Mouse (Mus musculus) midbrain, embryonic 14.5 days (tissue): Measurements from ENCODE around the gene Mvk. TPM values are rescaled to one million over a fixed set of nuclear protein-coding genes. Genes with fewer than 3 reads are reported as not detected.

ENCODE experiments used
- ATAC-seq: fragments of 200-750 bp; cut with Nextera tagmentation; 2 replicates; pipeline ENCODE4 v1.8.0; 2017; ENCODE audit warnings: moderate number of reproducible peaks, moderate library complexity; ENCODE audit not compliant: low FRiP score, low TSS enrichment
- DNase-seq: peaks from one replicate; pipeline ENCODE4 v3.0.0-alpha.2; 2015
- H3K27ac ChIP-seq: fragments of 300-500 bp; sonication (generic); replicated peaks from 2 replicates; pipeline ENCODE4 v1.5.1; 2014; ENCODE audit warnings: mild to moderate bottlenecking, low read depth, low read length, moderate library complexity
- H3K27me3 ChIP-seq: fragments of 300-500 bp; sonication (generic); 2 replicates; pipeline ENCODE4 v1.6.1; 2014; ENCODE audit warnings: low read length, control low read depth, mixed read lengths; ENCODE audit not compliant: control insufficient read depth, insufficient read depth
- H3K36me3 ChIP-seq: fragments of 300-500 bp; sonication (generic); 2 replicates; pipeline ENCODE4 v1.6.1; 2014; ENCODE audit warnings: low read length, control low read depth; ENCODE audit not compliant: control insufficient read depth, insufficient read depth
- H3K4me1 ChIP-seq: fragments of 300-500 bp; sonication (generic); 2 replicates; pipeline ENCODE4 v1.6.1; 2014; ENCODE audit warnings: mild to moderate bottlenecking, antibody characterized with exemption, low read length, control low read depth; ENCODE audit not compliant: control insufficient read depth, insufficient read depth
- H3K4me2 ChIP-seq: fragments of 300-500 bp; sonication (generic); 2 replicates; pipeline ENCODE4 v1.6.1; 2014; ENCODE audit warnings: mild to moderate bottlenecking, low read length, moderate library complexity
- H3K4me3 ChIP-seq: fragments of 300-500 bp; sonication (generic); replicated peaks from 2 replicates; pipeline ENCODE4 v1.5.1; 2014; ENCODE audit warnings: low read depth, low read length
- H3K9ac ChIP-seq: fragments of 300-500 bp; sonication (generic); replicated peaks from 2 replicates; pipeline ENCODE4 v1.6.1; 2014; ENCODE audit warnings: mild to moderate bottlenecking, low read length, moderate library complexity
- H3K9me3 ChIP-seq: fragments of 300-500 bp; sonication (generic); 2 replicates; pipeline ENCODE4 v1.6.1; 2016; ENCODE audit warnings: low read length, control low read depth, mixed read lengths; ENCODE audit not compliant: control insufficient read depth
- WGBS: fragments of 180-500 bp; shearing (Covaris S2); extraction: QIAGEN DNeasy Blood & Tissue Kit; methylation state at CpG from one replicate; pipeline ENCODE4 v1.1.7; 2014; 5-methylcytosine and 5-hydroxymethylcytosine counted together
- polyA plus RNA-seq: library from polyadenylated mRNA; unstranded; fragments of >200 nt; fragmentation: Nextera tagmentation; extraction: Ambion mirVana; gene quantifications from 2 replicates; pipeline ENCODE4 v1.2.1, GENCODE M21; 2014

The Mvk gene
- polyA plus RNA-seq, 1 experiment from 2014 or later = 58.7 TPM

DNA sequence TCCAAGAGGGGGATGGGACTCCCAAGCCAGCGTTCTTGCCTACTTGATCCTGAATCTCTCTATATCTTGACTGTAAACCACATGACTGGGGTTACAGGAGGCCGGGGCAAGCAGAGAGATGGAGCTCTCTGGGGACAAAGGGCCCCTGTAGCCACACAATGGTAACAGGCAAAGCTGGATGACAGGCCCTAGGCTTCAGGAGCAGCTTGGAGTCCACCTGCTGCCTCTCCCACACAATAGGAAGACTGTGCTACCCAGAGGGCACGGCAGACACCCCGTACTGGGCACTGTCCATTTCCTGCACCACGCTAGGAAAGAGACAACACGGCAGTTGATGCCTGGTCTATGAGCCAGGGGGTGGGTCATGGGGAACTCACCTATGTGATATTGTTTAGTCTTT lies 45.5 kb downstream of the Mvk start:
- no peak for ATAC-seq
- WGBS = 81% methylated on average over 6 of the region's 6 CpGs
- no peaks in the 10 kb centered on the region for H3K4me1 ChIP-seq
- H3K9ac ChIP-seq = no peak overlapping the region
- H3K4me3 ChIP-seq = no peak overlapping the region
- H3K9me3 ChIP-seq = no peaks in the 10 kb centered on the region
- H3K27ac ChIP-seq = no peak overlapping the region
- H3K27me3 ChIP-seq = no peaks in the 10 kb centered on the region
- H3K4me2 ChIP-seq = no peak overlapping the region
- no peaks in the 10 kb centered on the region for H3K36me3 ChIP-seq
- no peak for DNase-seq

- ATAC-seq (no peak), DNase-seq (no peak)
- Histone ChIP-seq H3K9me3 (no peaks in the 10 kb centered on the region), H3K9ac (no peak overlapping the region), H3K27ac (no peak overlapping the region), H3K36me3 (no peaks in the 10 kb centered on the region), H3K27me3 (no peaks in the 10 kb centered on the region), H3K4me2 (no peak overlapping the region), H3K4me3 (no peak overlapping the region), H3K4me1 (no peaks in the 10 kb centered on the region)
- WGBS = 95% methylated on average over 8 of the region's 8 CpGs
These were observed 46.2 kb downstream of the Mvk start for GRCm38 (mm10) chr5:114490241-114490640.

DNA sequence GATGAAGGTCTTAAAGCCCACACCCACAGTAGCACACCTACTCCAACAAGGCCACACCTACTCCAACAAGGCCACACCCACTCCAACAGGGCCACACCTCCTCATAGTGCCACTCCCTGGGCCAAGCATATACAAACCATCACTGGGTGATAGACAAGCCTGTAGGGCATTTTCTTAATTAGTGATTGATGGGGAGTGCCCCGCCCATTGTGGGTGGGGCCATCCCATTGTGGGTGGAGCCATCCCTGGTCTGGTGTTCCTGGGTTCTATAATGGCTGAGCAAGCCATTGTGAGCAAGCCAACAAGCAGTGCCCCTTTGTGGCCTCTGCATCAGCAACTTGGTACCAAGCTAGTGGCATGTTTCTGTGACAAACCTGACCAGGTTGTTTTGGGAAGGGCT lies 50.7 kb downstream of the Mvk start:
- H3K27ac ChIP-seq = no peak overlapping the region
- ATAC-seq (no peak), DNase-seq (no peak)
- no peak overlapping the region for H3K9ac ChIP-seq
- no peaks in the 10 kb centered on the region for H3K4me1 ChIP-seq
- no peaks in the 10 kb centered on the region for H3K9me3 ChIP-seq
- H3K27me3 ChIP-seq = no peaks in the 10 kb centered on the region
- H3K36me3 ChIP-seq = no peaks in the 10 kb centered on the region
- H3K4me3 ChIP-seq = no peak overlapping the region
- 26% methylated on average over 1 of the region's 1 CpGs for WGBS
- H3K4me2 ChIP-seq = no peak overlapping the region

- no peak overlapping the region for H3K9ac ChIP-seq
- no peak overlapping the region for H3K4me2 ChIP-seq
- DNase-seq (no peak), ATAC-seq (no peak)
- no peaks in the 10 kb centered on the region for H3K27me3 ChIP-seq
- H3K4me3 ChIP-seq = no peak overlapping the region
- no peak overlapping the region for H3K27ac ChIP-seq
- H3K36me3 ChIP-seq = no peaks in the 10 kb centered on the region; the same call in 1 of the 2 replicates
- 90% methylated on average over 9 of the region's 9 CpGs for WGBS
- H3K9me3 ChIP-seq = no peaks in the 10 kb centered on the region
- no peaks in the 10 kb centered on the region for H3K4me1 ChIP-seq
These were observed 57.2 kb downstream of the Mvk start for GRCm38 (mm10) chr5:114501252-114501651.

DNA sequence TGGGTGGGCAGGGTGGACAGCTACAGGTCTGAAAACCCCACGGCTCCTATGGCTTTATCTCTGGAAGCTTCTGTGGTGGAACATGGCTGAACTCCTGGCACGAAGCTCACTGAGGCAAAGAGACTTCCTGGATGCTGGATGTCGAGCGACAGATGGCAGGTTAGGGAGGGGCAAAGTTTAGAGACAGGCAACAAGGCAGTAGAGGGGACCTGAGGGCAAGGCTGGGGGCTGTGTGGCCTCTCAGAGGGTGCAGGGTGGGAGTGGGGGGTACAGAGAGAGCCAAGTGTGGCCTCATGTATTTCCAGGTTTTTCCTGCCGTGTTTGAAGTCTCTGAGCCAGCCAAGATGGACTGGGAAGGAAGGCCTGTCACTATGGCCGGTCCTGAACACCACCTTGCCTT lies 60.8 kb downstream of the Mvk start:
- Histone ChIP-seq H3K4me1 (0 out of 2 replicates have a peak, but pooled peaks cover 5% of the 10 kb centered on the region), H3K4me2 (no peak overlapping the region), H3K4me3 (no peak overlapping the region), H3K27me3 (no peaks in the 10 kb centered on the region), H3K9ac (no peak overlapping the region), H3K27ac (no peak overlapping the region), H3K9me3 (no peaks in the 10 kb centered on the region), H3K36me3 (no peaks in the 10 kb centered on the region; the same call in 1 of the 2 replicates)
- DNase-seq = no peak
- no peak for ATAC-seq
- WGBS = 78% methylated on average over 6 of the region's 6 CpGs

DNA sequence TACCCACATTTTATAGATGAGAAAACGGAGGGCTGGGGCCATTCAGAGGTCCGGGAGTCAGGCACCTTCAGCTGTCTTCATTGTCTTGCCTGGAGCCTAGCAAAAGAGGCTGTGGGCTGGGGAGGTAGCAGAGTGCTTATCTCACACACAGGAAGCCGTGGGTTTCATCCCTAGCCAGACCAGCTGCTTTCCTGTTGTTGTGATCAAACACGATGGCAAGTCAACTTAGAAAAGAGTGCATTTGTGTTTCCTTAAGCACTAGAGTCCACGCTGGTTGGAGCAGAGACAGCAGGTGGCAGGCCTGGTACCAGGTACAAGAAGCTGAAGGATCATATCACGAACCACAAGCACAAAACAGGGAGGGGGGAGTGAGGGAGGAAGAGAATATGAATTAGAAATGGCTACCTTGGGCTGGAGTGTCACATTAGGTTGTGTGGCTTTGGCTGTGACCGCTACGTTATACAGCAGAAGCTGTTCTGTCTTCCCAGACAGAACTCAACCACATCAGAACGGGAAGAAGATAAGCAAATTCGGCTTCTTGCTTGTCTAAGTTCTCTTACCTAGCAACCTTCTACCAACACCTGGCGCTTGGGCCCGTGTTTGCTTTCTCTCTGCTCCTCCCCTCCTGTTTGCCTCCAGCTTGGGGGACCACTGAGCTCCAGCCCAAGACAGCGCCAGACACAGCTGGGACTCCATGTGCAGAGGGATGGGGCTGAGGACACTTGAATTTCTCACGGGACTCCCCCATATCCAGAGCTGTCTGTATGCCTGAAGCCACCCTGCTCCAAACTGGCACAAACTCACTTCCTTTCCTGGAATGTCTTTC lies 61.4 kb downstream of the Mvk start:
- Histone ChIP-seq H3K27ac (no peak overlapping the region), H3K27me3 (no peaks in the 10 kb centered on the region), H3K9ac (no peak overlapping the region), H3K36me3 (no peaks in the 10 kb centered on the region; the same call in 1 of the 2 replicates), H3K4me1 (0 out of 2 replicates have a peak, but pooled peaks cover 5% of the 10 kb centered on the region), H3K4me2 (no peak overlapping the region), H3K9me3 (no peaks in the 10 kb centered on the region), H3K4me3 (no peak overlapping the region)
- ATAC-seq (no peak), DNase-seq (no peak)
- 79% methylated on average over 14 of the region's 14 CpGs for WGBS

GRCm38 (mm10) chr5:114507394-114507793 lies 63.3 kb downstream of the Mvk start:
- Histone ChIP-seq H3K27me3 (no peaks in the 10 kb centered on the region), H3K9me3 (no peaks in the 10 kb centered on the region), H3K9ac (no peak overlapping the region), H3K4me2 (no peak overlapping the region), H3K36me3 (no peaks in the 10 kb centered on the region; the same call in 1 of the 2 replicates), H3K4me1 (0 out of 2 replicates have a peak, but pooled peaks cover 5% of the 10 kb centered on the region), H3K27ac (no peak overlapping the region), H3K4me3 (no peak overlapping the region)
- no peak for DNase-seq
- 50% methylated on average over 12 of the region's 12 CpGs for WGBS
- ATAC-seq = no peak

DNA sequence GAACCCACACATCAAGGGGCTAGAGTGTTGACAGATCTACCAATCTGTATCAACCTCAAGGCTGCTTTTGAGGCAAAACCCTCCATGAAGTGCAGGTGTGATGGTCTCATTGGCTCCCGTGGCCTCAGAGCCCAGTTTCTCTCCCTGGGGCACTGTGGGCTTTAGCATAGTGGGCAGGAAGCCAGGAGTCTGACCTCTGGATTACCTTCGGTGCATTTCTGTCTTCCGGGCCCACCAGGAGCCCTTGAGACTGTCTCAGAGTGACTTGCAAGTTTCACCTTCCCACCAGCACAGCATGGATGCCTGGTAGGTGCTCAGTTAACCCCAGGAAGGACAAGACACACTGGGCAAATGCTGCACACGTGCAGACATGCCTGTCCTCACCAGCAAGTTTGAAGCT lies 63.9 kb downstream of the Mvk start:
- H3K27ac ChIP-seq = no peak overlapping the region
- H3K27me3 ChIP-seq = no peaks in the 10 kb centered on the region
- DNase-seq (no peak), ATAC-seq (no peak)
- no peak overlapping the region for H3K4me2 ChIP-seq
- H3K9me3 ChIP-seq = no peaks in the 10 kb centered on the region
- H3K4me1 ChIP-seq = 0 out of 2 replicates have a peak, but pooled peaks cover 5% of the 10 kb centered on the region
- H3K4me3 ChIP-seq = no peak overlapping the region
- H3K36me3 ChIP-seq = no peaks in the 10 kb centered on the region; the same call in 1 of the 2 replicates
- no peak overlapping the region for H3K9ac ChIP-seq
- 74% methylated on average over 4 of the region's 4 CpGs for WGBS

DNA sequence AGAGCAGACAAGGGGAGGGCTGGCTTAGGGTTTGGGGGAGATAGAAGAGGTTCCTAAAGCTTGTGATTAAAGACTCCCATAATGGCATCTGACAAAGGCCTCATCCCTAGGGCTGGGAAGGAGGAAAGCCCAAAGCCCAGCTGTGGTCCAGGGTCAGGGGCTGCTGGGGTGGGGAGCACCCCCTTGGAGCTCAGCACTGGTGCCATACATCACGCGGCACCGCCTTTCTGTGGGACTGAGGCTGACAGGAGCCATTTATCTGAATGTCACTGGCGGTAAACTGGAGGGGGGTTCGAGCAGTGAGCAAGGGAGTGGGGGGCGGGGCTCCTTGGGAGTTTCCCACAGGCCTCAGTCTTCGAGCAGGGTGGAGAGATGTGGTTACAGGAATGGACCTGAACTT lies 65.4 kb downstream of the Mvk start:
- no peak for DNase-seq
- 0 out of 2 replicates have a peak, but pooled peaks cover 14% of the 10 kb centered on the region for H3K4me1 ChIP-seq
- H3K27me3 ChIP-seq = no peaks in the 10 kb centered on the region
- H3K36me3 ChIP-seq = no peaks in the 10 kb centered on the region; the same call in 1 of the 2 replicates
- H3K9ac ChIP-seq = no peak overlapping the region
- no peak overlapping the region for H3K27ac ChIP-seq
- WGBS = 74% methylated on average over 7 of the region's 7 CpGs
- no peaks in the 10 kb centered on the region for H3K9me3 ChIP-seq
- no peak overlapping the region for H3K4me3 ChIP-seq
- ATAC-seq = no peak
- no peak overlapping the region for H3K4me2 ChIP-seq
